Mouse (Mus musculus): Measurements from ENCODE around the gene Ano6. TPM values are rescaled to one million over a fixed set of nuclear protein-coding genes. Genes with fewer than 3 reads are reported as not detected.
A peak's percentile ranks its signal among the peaks of the same experiment; 100 is the strongest.

Ano6 gene
- polyA plus RNA-seq, 1 experiment = 54.5 TPM

- Histone ChIP-seq H3K36me3 (ENCODE audit: control insufficient read depth, insufficient read depth) (peaks cover 4% of the 10 kb centered on the region), H3ac (ENCODE audit: control insufficient read depth, insufficient read length) (no peak overlapping the region), H3K4me3 (no peak overlapping the region), H3K79me2 (ENCODE audit: control insufficient read depth, insufficient read depth) (peaks cover 51% of the 10 kb centered on the region), H3K4me2 (ENCODE audit: low read depth) (no peak overlapping the region), H3K27me3 (ENCODE audit: control insufficient read depth, insufficient read depth, insufficient read length) (no peaks in the 10 kb centered on the region)
- TF ChIP-seq POLR2A (IDR thresholded peaks at IDR 0.05; ENCODE audit: insufficient read length, low read depth) (no peak), TCF3 (IDR thresholded peaks at IDR 0.05; ENCODE audit: insufficient read length, low read depth) (no peak), MAX (IDR thresholded peaks at IDR 0.05; ENCODE audit: low read depth) (no peak), TCF12 (IDR thresholded peaks at IDR 0.05; ENCODE audit: insufficient read depth, poor library complexity, severe bottlenecking) (no peak), E2F4 (IDR thresholded peaks at IDR 0.05; ENCODE audit: insufficient read depth) (no peak), REST (IDR thresholded peaks at IDR 0.05; ENCODE audit: insufficient read depth, insufficient read length) (no peak), MYOD1 (IDR thresholded peaks at IDR 0.05; ENCODE audit: control insufficient read depth in 1 of 3, insufficient read length in 2 of 3, low read depth in 2 of 3) (no peak), CEBPB (IDR thresholded peaks at IDR 0.05; ENCODE audit: insufficient read depth, poor library complexity, severe bottlenecking) (no peak), MYOG (IDR thresholded peaks at IDR 0.05; ENCODE audit: control insufficient read depth in 1 of 3, insufficient read depth in 1 of 3, insufficient read length in 2 of 3, low read depth in 2 of 3) (no peak), POLR2AphosphoS2 (IDR thresholded peaks at IDR 0.05; ENCODE audit: insufficient read length, low read depth) (no peak), SRF (IDR thresholded peaks at IDR 0.05; ENCODE audit: control insufficient read depth, insufficient read length, low read depth) (no peak), USF1 (IDR thresholded peaks at IDR 0.05; ENCODE audit: low read depth) (no peak)
These were observed 92.9 kb downstream of the Ano6 start for GRCm38 (mm10) chr15:95883559-95883958.

- 0 out of 2 replicates have a peak, but pooled peaks have one; percentile 16 for TF ChIP-seq CEBPB (IDR thresholded peaks at IDR 0.05; ENCODE audit: insufficient read depth, poor library complexity, severe bottlenecking)
- no peak for TF ChIP-seq TCF12 (IDR thresholded peaks at IDR 0.05; ENCODE audit: insufficient read depth, poor library complexity, severe bottlenecking)
- peak overlapping the region; percentile 34 for H3K4me2 ChIP-seq (ENCODE audit: low read depth)
- H3ac ChIP-seq (ENCODE audit: control insufficient read depth, insufficient read length) = no peak overlapping the region
- H3K79me2 ChIP-seq (ENCODE audit: control insufficient read depth, insufficient read depth) = peaks cover 56% of the 10 kb centered on the region
- H3K36me3 ChIP-seq (ENCODE audit: control insufficient read depth, insufficient read depth) = peaks cover 2% of the 10 kb centered on the region
- H3K27me3 ChIP-seq (ENCODE audit: control insufficient read depth, insufficient read depth, insufficient read length) = no peaks in the 10 kb centered on the region
- H3K4me3 ChIP-seq = no peak overlapping the region
These were observed 94.3 kb downstream of the Ano6 start for GRCm38 (mm10) chr15:95884658-95885620.

GRCm38 (mm10) chr15:95885953-95886820, 95.5 kb downstream of the Ano6 start:
- Histone ChIP-seq H3K36me3 (ENCODE audit: control insufficient read depth, insufficient read depth) (no peaks in the 10 kb centered on the region), H3K4me3 (no peak overlapping the region), H3K4me2 (ENCODE audit: low read depth) (peak overlapping the region; percentile 77), H3K27me3 (ENCODE audit: control insufficient read depth, insufficient read depth, insufficient read length) (no peaks in the 10 kb centered on the region), H3K79me2 (ENCODE audit: control insufficient read depth, insufficient read depth) (peaks cover 61% of the 10 kb centered on the region), H3ac (ENCODE audit: control insufficient read depth, insufficient read length) (no peak overlapping the region)
- no peak for TF ChIP-seq MYOD1 (IDR thresholded peaks at IDR 0.05; ENCODE audit: control insufficient read depth in 1 of 3, insufficient read length in 2 of 3, low read depth in 2 of 3)
- TF ChIP-seq E2F4 (IDR thresholded peaks at IDR 0.05; ENCODE audit: insufficient read depth) = no peak
- no peak for TF ChIP-seq TCF3 (IDR thresholded peaks at IDR 0.05; ENCODE audit: insufficient read length, low read depth)
- no peak for TF ChIP-seq CEBPB (IDR thresholded peaks at IDR 0.05; ENCODE audit: insufficient read depth, poor library complexity, severe bottlenecking)
- no peak for TF ChIP-seq REST (IDR thresholded peaks at IDR 0.05; ENCODE audit: insufficient read depth, insufficient read length)
- no peak for TF ChIP-seq POLR2A (IDR thresholded peaks at IDR 0.05; ENCODE audit: insufficient read length, low read depth)
- TF ChIP-seq TCF12 (IDR thresholded peaks at IDR 0.05; ENCODE audit: insufficient read depth, poor library complexity, severe bottlenecking) = no peak
- TF ChIP-seq USF1 (IDR thresholded peaks at IDR 0.05; ENCODE audit: low read depth) = no peak
- TF ChIP-seq SRF (IDR thresholded peaks at IDR 0.05; ENCODE audit: control insufficient read depth, insufficient read length, low read depth) = no peak

GRCm38 (mm10) chr15:95887365-95887764, 96.7 kb downstream of the Ano6 start:
- peak overlapping the region; percentile 77 for H3K4me2 ChIP-seq (ENCODE audit: low read depth)
- H3K27me3 ChIP-seq (ENCODE audit: control insufficient read depth, insufficient read depth, insufficient read length) = no peaks in the 10 kb centered on the region

More at GRCm38 (mm10) chr15:95887365-95887764, 96.7 kb downstream of the Ano6 start:
- TF ChIP-seq TCF3 (IDR thresholded peaks at IDR 0.05; ENCODE audit: insufficient read length, low read depth) = no peak
- no peak for TF ChIP-seq REST (IDR thresholded peaks at IDR 0.05; ENCODE audit: insufficient read depth, insufficient read length)
- TF ChIP-seq E2F4 (IDR thresholded peaks at IDR 0.05; ENCODE audit: insufficient read depth) = no peak
- no peak for TF ChIP-seq MAX (IDR thresholded peaks at IDR 0.05; ENCODE audit: low read depth)
- no peak for TF ChIP-seq CEBPB (IDR thresholded peaks at IDR 0.05; ENCODE audit: insufficient read depth, poor library complexity, severe bottlenecking)
- no peak for TF ChIP-seq POLR2A (IDR thresholded peaks at IDR 0.05; ENCODE audit: insufficient read length, low read depth)
- TF ChIP-seq MYOG (IDR thresholded peaks at IDR 0.05; ENCODE audit: control insufficient read depth in 1 of 3, insufficient read depth in 1 of 3, insufficient read length in 2 of 3, low read depth in 2 of 3) = no peak
- no peak for TF ChIP-seq POLR2AphosphoS2 (IDR thresholded peaks at IDR 0.05; ENCODE audit: insufficient read length, low read depth)
- TF ChIP-seq TCF12 (IDR thresholded peaks at IDR 0.05; ENCODE audit: insufficient read depth, poor library complexity, severe bottlenecking) = no peak
- TF ChIP-seq SRF (IDR thresholded peaks at IDR 0.05; ENCODE audit: control insufficient read depth, insufficient read length, low read depth) = no peak
- TF ChIP-seq USF1 (IDR thresholded peaks at IDR 0.05; ENCODE audit: low read depth) = no peak
- no peak for TF ChIP-seq MYOD1 (IDR thresholded peaks at IDR 0.05; ENCODE audit: control insufficient read depth in 1 of 3, insufficient read length in 2 of 3, low read depth in 2 of 3)
- Histone ChIP-seq H3K79me2 (ENCODE audit: control insufficient read depth, insufficient read depth) (peaks cover 64% of the 10 kb centered on the region), H3K4me3 (no peak overlapping the region), H3K36me3 (ENCODE audit: control insufficient read depth, insufficient read depth) (no peaks in the 10 kb centered on the region), H3ac (ENCODE audit: control insufficient read depth, insufficient read length) (no peak overlapping the region)

Data from myocyte (in vitro differentiated cells).